Mouse (Mus musculus): ENCODE data around the gene Ube2d3. TPM values are rescaled to one million over a fixed set of nuclear protein-coding genes. Genes with fewer than 3 reads are reported as not detected.
"Not testable (repeated sequence)": the region's sequence is repeated elsewhere in the genome, so short reads cannot be mapped to it uniquely, and the experiment has no call there.

Ube2d3 gene
- total and polyA plus RNA-seq, 3 experiments = 590 to 1,803 (median 1,178) TPM

DNA sequence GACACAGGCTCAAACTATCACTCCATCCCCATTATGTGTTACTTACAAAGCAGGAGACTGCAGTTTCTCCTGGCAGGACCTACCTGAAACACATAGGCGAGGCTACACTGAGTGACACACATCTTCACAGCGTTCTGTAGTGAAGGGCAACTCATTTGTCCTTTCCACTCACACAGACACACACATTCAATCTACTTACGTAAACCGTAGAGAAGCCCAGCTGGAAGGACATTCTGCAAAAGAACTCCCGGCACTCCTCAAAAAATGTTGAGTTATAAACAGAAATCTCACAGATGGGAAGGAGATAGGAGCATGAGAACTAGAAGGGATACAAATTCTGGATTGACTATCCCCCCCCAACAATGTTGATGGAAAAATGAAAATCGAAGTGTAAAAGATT, 38.3 kb downstream of the Ube2d3 start (continued):
- TF ChIP-seq MYC (IDR thresholded peaks at IDR 0.05; ENCODE audit: low read depth, low read length) = no peak
- no peak for TF ChIP-seq ZC3H11A (IDR thresholded peaks at IDR 0.05; ENCODE audit: low read depth, low read length)
- no peak for TF ChIP-seq USF1 (IDR thresholded peaks at IDR 0.05; ENCODE audit: low read depth, low read length)

DNA sequence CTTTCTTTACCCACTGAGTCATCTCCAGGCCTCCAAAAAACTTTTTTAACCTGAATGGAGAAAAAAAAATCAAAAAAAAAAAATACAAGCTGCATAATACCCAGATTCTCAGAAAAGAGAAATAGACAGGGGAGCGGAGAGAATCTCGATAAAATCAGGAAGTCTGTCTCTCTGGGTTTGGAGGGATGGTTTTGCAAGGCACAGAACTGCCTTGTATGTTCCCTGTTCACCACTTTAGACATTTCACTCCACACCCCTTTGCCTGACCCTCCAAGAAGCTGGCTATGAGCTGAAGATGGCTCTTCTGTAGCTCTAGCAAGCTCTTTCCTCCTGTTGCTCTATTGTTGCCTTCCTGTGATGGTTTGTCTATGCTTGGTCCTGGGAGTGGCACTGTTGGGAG, 39.0 kb downstream of the Ube2d3 start:
- H3K9ac ChIP-seq (ENCODE audit: insufficient read depth, low read depth) = no peak overlapping the region
- dilution Hi-C loops (cut with MboI; ENCODE audit: extremely low pct_ligation_motif_present, extremely low pct_unique_long_range_greater_than_20kb, low sequenced_read_pairs) (no loop called here), in situ Hi-C loops (cut with MboI; ENCODE audit: low pct_ligation_motif_present, low pct_unique_long_range_greater_than_20kb, low sequenced_read_pairs) (no loop called here)
- no peak overlapping the region for H3K4me2 ChIP-seq (ENCODE audit: insufficient read depth, low read depth, poor library complexity, severe bottlenecking)
- peaks cover 0 to 6% of the 10 kb centered on the region in 2 experiments; a peak in 1 of 4 replicates for H3K4me1 ChIP-seq (ENCODE audit: control insufficient read depth in 1 of 2, insufficient read depth in 2 of 2)
- H3K27me3 ChIP-seq (replicated peaks) = no peaks in the 10 kb centered on the region
- DNase-seq (ENCODE audit: extremely low read depth) = no peak
- no peak overlapping the region for H3K4me3 ChIP-seq (replicated peaks in 1 of 3; ENCODE audit: low read depth in 2 of 3, low read length in 2 of 3, poor library complexity in 1 of 3)
- TF ChIP-seq EP300 (IDR thresholded peaks at IDR 0.05; ENCODE audit: low read length) = 0 out of 2 replicates have a peak, but pooled peaks have one; percentile 11
- TF ChIP-seq PAX5 (IDR thresholded peaks at IDR 0.05; ENCODE audit: low read length) = no peak
- TF ChIP-seq MAX (IDR thresholded peaks at IDR 0.05; ENCODE audit: low read length) = no peak
- no peak for TF ChIP-seq MYC (IDR thresholded peaks at IDR 0.05; ENCODE audit: low read depth, low read length)
- no peak for TF ChIP-seq CHD1 (IDR thresholded peaks at IDR 0.05; ENCODE audit: low read depth, low read length)
- no peak for TF ChIP-seq ZC3H11A (IDR thresholded peaks at IDR 0.05; ENCODE audit: low read depth, low read length)
- TF ChIP-seq ZNF384 (IDR thresholded peaks at IDR 0.05; ENCODE audit: low read depth, low read length) = 0 out of 2 replicates have a peak, but pooled peaks have one; percentile 38
- TF ChIP-seq JUN (IDR thresholded peaks at IDR 0.05; ENCODE audit: insufficient read depth, low read depth, low read length) = no peak
- TF ChIP-seq USF1 (IDR thresholded peaks at IDR 0.05; ENCODE audit: low read depth, low read length) = no peak
- H3K79me2 ChIP-seq (replicated peaks; ENCODE audit: control insufficient read depth, extremely low read depth, insufficient read depth, poor library complexity, severe bottlenecking) = no peaks in the 10 kb centered on the region
- H3K36me3 ChIP-seq (replicated peaks in 1 of 2; ENCODE audit: control insufficient read depth in 1 of 2, insufficient read depth in 1 of 2, low read length in 1 of 2) = peaks cover 0 to 33% of the 10 kb centered on the region in 2 experiments
- no peaks in the 10 kb centered on the region for H3K9me3 ChIP-seq (replicated peaks; ENCODE audit: low read length)
- H3K27ac ChIP-seq (ENCODE audit: insufficient read depth, low read depth) = no peak overlapping the region

GRCm38 (mm10) chr3:135479090-135479489, 41.1 kb downstream of the Ube2d3 start:
- H3K4me3 ChIP-seq (replicated peaks in 1 of 3; ENCODE audit: low read depth in 2 of 3, low read length in 2 of 3, poor library complexity in 1 of 3); H3K9me3 ChIP-seq (replicated peaks; ENCODE audit: low read length); H3K27me3 ChIP-seq (replicated peaks); H3K9ac ChIP-seq (ENCODE audit: insufficient read depth, low read depth); H3K27ac ChIP-seq (ENCODE audit: insufficient read depth, low read depth); H3K4me2 ChIP-seq (ENCODE audit: insufficient read depth, low read depth, poor library complexity, severe bottlenecking); H3K79me2 ChIP-seq (replicated peaks; ENCODE audit: control insufficient read depth, extremely low read depth, insufficient read depth, poor library complexity, severe bottlenecking); DNase-seq (ENCODE audit: extremely low read depth); in situ Hi-C loops (cut with MboI; ENCODE audit: low pct_ligation_motif_present, low pct_unique_long_range_greater_than_20kb, low sequenced_read_pairs); dilution Hi-C loops (cut with MboI; ENCODE audit: extremely low pct_ligation_motif_present, extremely low pct_unique_long_range_greater_than_20kb, low sequenced_read_pairs): not testable (repeated sequence)
- H3K4me1 ChIP-seq (ENCODE audit: control insufficient read depth in 1 of 2, insufficient read depth in 2 of 2) = peaks cover 2 to 11% of the 10 kb centered on the region in 2 experiments; a peak in 3 of 4 replicates
- peaks cover 0 to 39% of the 10 kb centered on the region in 2 experiments for H3K36me3 ChIP-seq (replicated peaks in 1 of 2; ENCODE audit: control insufficient read depth in 1 of 2, insufficient read depth in 1 of 2, low read length in 1 of 2)
- peak; percentile 68 for TF ChIP-seq ZNF384 (IDR thresholded peaks at IDR 0.05; ENCODE audit: low read depth, low read length)
- TF ChIP-seq MAFK (IDR thresholded peaks at IDR 0.05; ENCODE audit: insufficient replicate concordance, low read length) = peak; percentile 58

DNA sequence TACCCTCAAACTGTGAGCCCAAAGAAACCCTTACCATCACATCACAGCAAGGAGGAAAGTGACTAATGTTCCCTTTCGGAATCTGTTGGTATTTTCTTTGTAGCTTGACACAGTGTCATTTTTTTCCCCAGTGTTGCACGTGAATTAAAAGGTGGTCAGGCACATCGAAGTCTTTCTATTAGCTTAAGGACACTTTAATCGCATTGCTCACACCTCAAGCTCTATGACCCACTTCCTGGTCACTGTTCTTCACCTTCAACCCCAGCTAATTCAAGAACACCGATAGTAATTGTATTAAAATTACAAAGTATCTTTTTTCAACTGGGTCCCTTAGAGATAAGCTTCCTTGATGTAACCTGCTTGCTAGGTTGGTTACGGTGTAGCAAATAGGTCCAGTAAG, 42.8 kb downstream of the Ube2d3 start:
- Histone ChIP-seq H3K4me2 (ENCODE audit: insufficient read depth, low read depth, poor library complexity, severe bottlenecking) (no peak overlapping the region), H3K27me3 (replicated peaks) (no peaks in the 10 kb centered on the region), H3K4me1 (ENCODE audit: control insufficient read depth in 1 of 2, insufficient read depth in 2 of 2) (peaks cover 2 to 18% of the 10 kb centered on the region in 2 experiments; a peak in 3 of 4 replicates), H3K27ac (ENCODE audit: insufficient read depth, low read depth) (no peak overlapping the region), H3K4me3 (replicated peaks in 1 of 3; ENCODE audit: low read depth in 2 of 3, low read length in 2 of 3, poor library complexity in 1 of 3) (no peak overlapping the region), H3K9me3 (replicated peaks; ENCODE audit: low read length) (no peaks in the 10 kb centered on the region), H3K9ac (ENCODE audit: insufficient read depth, low read depth) (no peak overlapping the region), H3K36me3 (replicated peaks in 1 of 2; ENCODE audit: control insufficient read depth in 1 of 2, insufficient read depth in 1 of 2, low read length in 1 of 2) (peaks cover 0 to 35% of the 10 kb centered on the region in 2 experiments), H3K79me2 (replicated peaks; ENCODE audit: control insufficient read depth, extremely low read depth, insufficient read depth, poor library complexity, severe bottlenecking) (no peaks in the 10 kb centered on the region)
- in situ Hi-C loops (cut with MboI; ENCODE audit: low pct_ligation_motif_present, low pct_unique_long_range_greater_than_20kb, low sequenced_read_pairs) (no loop called here), dilution Hi-C loops (cut with MboI; ENCODE audit: extremely low pct_ligation_motif_present, extremely low pct_unique_long_range_greater_than_20kb, low sequenced_read_pairs) (no loop called here)
- TF ChIP-seq ZNF384 (IDR thresholded peaks at IDR 0.05; ENCODE audit: low read depth, low read length) (no peak), IRF4 (IDR thresholded peaks at IDR 0.05; ENCODE audit: low read depth, low read length) (no peak), NELFE (IDR thresholded peaks at IDR 0.05; ENCODE audit: low read depth, low read length) (no peak), SIN3A (IDR thresholded peaks at IDR 0.05; ENCODE audit: low read length) (no peak), MAX (IDR thresholded peaks at IDR 0.05; ENCODE audit: low read length) (no peak)
- DNase-seq (ENCODE audit: extremely low read depth) = no peak
